Mouse (Mus musculus): ENCODE data around the gene Hbb-bh1. TPM values are rescaled to one million over a fixed set of nuclear protein-coding genes. Genes with fewer than 3 reads are reported as not detected.
"Not testable (repeated sequence)": the region's sequence is repeated elsewhere in the genome, so short reads cannot be mapped to it uniquely, and the experiment has no call there.

Gene Hbb-bh1
- polyA plus RNA-seq, 1 experiment: not detected

- Histone ChIP-seq H3K9me3 (replicated peaks; ENCODE audit: control insufficient read depth, insufficient read depth, low read length, poor library complexity, severe bottlenecking) (0 out of 2 replicates have a peak, but pooled peaks cover 3% of the 10 kb centered on the region), H3K9ac (ENCODE audit: low read depth, poor library complexity, severe bottlenecking) (no peak overlapping the region), H3K27me3 (ENCODE audit: control insufficient read depth, insufficient read depth, low read length, poor library complexity, severe bottlenecking) (no peaks in the 10 kb centered on the region), H3K36me3 (ENCODE audit: control insufficient read depth, insufficient read depth, low read length, poor library complexity, severe bottlenecking) (no peaks in the 10 kb centered on the region), H3K27ac (ENCODE audit: insufficient read depth, low read length) (no peak overlapping the region), H3K4me1 (ENCODE audit: control insufficient read depth, insufficient read depth, low read length) (no peaks in the 10 kb centered on the region), H3K4me3 (ENCODE audit: low read depth, low read length) (no peak overlapping the region)
- TF ChIP-seq CTCF (IDR thresholded peaks at IDR 0.05; ENCODE audit: low read depth, low read length): no peak
- TF ChIP-seq POLR2A (IDR thresholded peaks at IDR 0.05; ENCODE audit: insufficient read depth, low read length): no peak
- TF ChIP-seq EP300 (IDR thresholded peaks at IDR 0.05; ENCODE audit: insufficient read depth, low read depth, low read length): no peak
Observed at GRCm38 (mm10) chr7:103844525-103845325, 1.8 kb upstream of the Hbb-bh1 start.

GRCm38 (mm10) chr7:103840268-103840667 lies 2.7 kb downstream of the Hbb-bh1 start, which contains the start of gene Hbb-bh2:
Hbb-bh2 (minus strand) TSS chr7:103840520.
- no peak for TF ChIP-seq CTCF (IDR thresholded peaks at IDR 0.05; ENCODE audit: low read depth, low read length)
- TF ChIP-seq POLR2A (IDR thresholded peaks at IDR 0.05; ENCODE audit: insufficient read depth, low read length): no peak
- no peak for TF ChIP-seq EP300 (IDR thresholded peaks at IDR 0.05; ENCODE audit: insufficient read depth, low read depth, low read length)
- Histone ChIP-seq H3K9me3 (replicated peaks; ENCODE audit: control insufficient read depth, insufficient read depth, low read length, poor library complexity, severe bottlenecking) (no peaks in the 10 kb centered on the region), H3K9ac (ENCODE audit: low read depth, poor library complexity, severe bottlenecking) (no peak within 1 kb of the TSS), H3K4me1 (ENCODE audit: control insufficient read depth, insufficient read depth, low read length) (no peaks in the 10 kb centered on the region), H3K27me3 (ENCODE audit: control insufficient read depth, insufficient read depth, low read length, poor library complexity, severe bottlenecking) (no peaks in the 10 kb centered on the region), H3K27ac (ENCODE audit: insufficient read depth, low read length) (no peak within 1 kb of the TSS), H3K4me3 (ENCODE audit: low read depth, low read length) (no peak within 1 kb of the TSS), H3K36me3 (ENCODE audit: control insufficient read depth, insufficient read depth, low read length, poor library complexity, severe bottlenecking) (no peaks in the 10 kb centered on the region)

- Histone ChIP-seq H3K9ac (ENCODE audit: low read depth, poor library complexity, severe bottlenecking) (no peak within 1 kb of the TSS), H3K36me3 (ENCODE audit: control insufficient read depth, insufficient read depth, low read length, poor library complexity, severe bottlenecking) (no peaks in the 10 kb centered on the region), H3K9me3 (replicated peaks; ENCODE audit: control insufficient read depth, insufficient read depth, low read length, poor library complexity, severe bottlenecking) (no peaks in the 10 kb centered on the region), H3K27ac (ENCODE audit: insufficient read depth, low read length) (no peak within 1 kb of the TSS), H3K27me3 (ENCODE audit: control insufficient read depth, insufficient read depth, low read length, poor library complexity, severe bottlenecking) (no peaks in the 10 kb centered on the region), H3K4me1 (ENCODE audit: control insufficient read depth, insufficient read depth, low read length) (no peaks in the 10 kb centered on the region), H3K4me3 (ENCODE audit: low read depth, low read length) (no peak within 1 kb of the TSS)
- no peak for TF ChIP-seq EP300 (IDR thresholded peaks at IDR 0.05; ENCODE audit: insufficient read depth, low read depth, low read length)
Observed at GRCm38 (mm10) chr7:103827808-103828207, 15.2 kb downstream of the Hbb-bh1 start, which contains the start of gene Hbb-bs. Hbb-bs (minus strand) TSS chr7:103828096.

GRCm38 (mm10) chr7:103827139-103827538 lies 15.8 kb downstream of the Hbb-bh1 start:
- H3K9ac ChIP-seq (ENCODE audit: low read depth, poor library complexity, severe bottlenecking); H3K27ac ChIP-seq (ENCODE audit: insufficient read depth, low read length); H3K27me3 ChIP-seq (ENCODE audit: control insufficient read depth, insufficient read depth, low read length, poor library complexity, severe bottlenecking); H3K9me3 ChIP-seq (replicated peaks; ENCODE audit: control insufficient read depth, insufficient read depth, low read length, poor library complexity, severe bottlenecking); H3K4me3 ChIP-seq (ENCODE audit: low read depth, low read length); H3K36me3 ChIP-seq (ENCODE audit: control insufficient read depth, insufficient read depth, low read length, poor library complexity, severe bottlenecking); H3K4me1 ChIP-seq (ENCODE audit: control insufficient read depth, insufficient read depth, low read length): not testable (repeated sequence)

GRCm38 (mm10) chr7:103826255-103826887 lies 16.6 kb downstream of the Hbb-bh1 start:
- H3K36me3 ChIP-seq (ENCODE audit: control insufficient read depth, insufficient read depth, low read length, poor library complexity, severe bottlenecking): no peaks in the 10 kb centered on the region
- no peak overlapping the region for H3K4me3 ChIP-seq (ENCODE audit: low read depth, low read length)
- H3K9ac ChIP-seq (ENCODE audit: low read depth, poor library complexity, severe bottlenecking): no peak overlapping the region
- TF ChIP-seq POLR2A (IDR thresholded peaks at IDR 0.05; ENCODE audit: insufficient read depth, low read length): no peak
- no peak for TF ChIP-seq EP300 (IDR thresholded peaks at IDR 0.05; ENCODE audit: insufficient read depth, low read depth, low read length)
- no peak for TF ChIP-seq CTCF (IDR thresholded peaks at IDR 0.05; ENCODE audit: low read depth, low read length)
- no peaks in the 10 kb centered on the region for H3K4me1 ChIP-seq (ENCODE audit: control insufficient read depth, insufficient read depth, low read length)
- H3K27ac ChIP-seq (ENCODE audit: insufficient read depth, low read length): no peak overlapping the region
- no peaks in the 10 kb centered on the region for H3K27me3 ChIP-seq (ENCODE audit: control insufficient read depth, insufficient read depth, low read length, poor library complexity, severe bottlenecking)
- H3K9me3 ChIP-seq (replicated peaks; ENCODE audit: control insufficient read depth, insufficient read depth, low read length, poor library complexity, severe bottlenecking): no peaks in the 10 kb centered on the region

GRCm38 (mm10) chr7:103825536-103826254 lies 17.3 kb downstream of the Hbb-bh1 start:
- no peaks in the 10 kb centered on the region for H3K9me3 ChIP-seq (replicated peaks; ENCODE audit: control insufficient read depth, insufficient read depth, low read length, poor library complexity, severe bottlenecking)
- H3K4me3 ChIP-seq (ENCODE audit: low read depth, low read length): no peak overlapping the region
- H3K4me1 ChIP-seq (ENCODE audit: control insufficient read depth, insufficient read depth, low read length): no peaks in the 10 kb centered on the region
- TF ChIP-seq CTCF (IDR thresholded peaks at IDR 0.05; ENCODE audit: low read depth, low read length) (no peak), POLR2A (IDR thresholded peaks at IDR 0.05; ENCODE audit: insufficient read depth, low read length) (no peak), EP300 (IDR thresholded peaks at IDR 0.05; ENCODE audit: insufficient read depth, low read depth, low read length) (no peak)
- H3K27me3 ChIP-seq (ENCODE audit: control insufficient read depth, insufficient read depth, low read length, poor library complexity, severe bottlenecking): no peaks in the 10 kb centered on the region
- no peak overlapping the region for H3K27ac ChIP-seq (ENCODE audit: insufficient read depth, low read length)
- H3K36me3 ChIP-seq (ENCODE audit: control insufficient read depth, insufficient read depth, low read length, poor library complexity, severe bottlenecking): no peaks in the 10 kb centered on the region
- H3K9ac ChIP-seq (ENCODE audit: low read depth, poor library complexity, severe bottlenecking): no peak overlapping the region

Measured in ES-Bruce4 (cell line).